Mouse (Mus musculus) mesoderm, embryonic 11.5 days (tissue): ENCODE measurements around the gene Ctf2.

ENCODE experiments used
- DNase-seq: peaks from one replicate; pipeline ENCODE4 v3.0.0-alpha.2; 2012; ENCODE audit warnings: low read depth, low spot score

Ctf2 gene

GRCm38 (mm10) chr7:127760478-127760877, 28.5 kb upstream of the Ctf2 start:
- no peak for DNase-seq

- DNase-seq, result no peak
Observed at GRCm38 (mm10) chr7:127759716-127760115, 27.8 kb upstream of the Ctf2 start.

GRCm38 (mm10) chr7:127753741-127754140, 21.8 kb upstream of the Ctf2 start:
- no peak for DNase-seq

GRCm38 (mm10) chr7:127753158-127753557, 21.2 kb upstream of the Ctf2 start:
- DNase-seq, result no peak

GRCm38 (mm10) chr7:127752069-127752468, 20.1 kb upstream of the Ctf2 start:
- no peak for DNase-seq

GRCm38 (mm10) chr7:127751619-127752018, 19.7 kb upstream of the Ctf2 start:
- no peak for DNase-seq

GRCm38 (mm10) chr7:127750131-127751127, 18.5 kb upstream of the Ctf2 start:
- DNase-seq, result no peak

- DNase-seq, result no peak
Observed at GRCm38 (mm10) chr7:127748235-127748560, 16.2 kb upstream of the Ctf2 start.

GRCm38 (mm10) chr7:127747559-127748234, 15.7 kb upstream of the Ctf2 start:
- no peak for DNase-seq

- peak; percentile 59 for DNase-seq
Observed at GRCm38 (mm10) chr7:127746494-127747491, 14.8 kb upstream of the Ctf2 start.

GRCm38 (mm10) chr7:127745652-127746493, 13.9 kb upstream of the Ctf2 start:
- peak; percentile 98 for DNase-seq

- peak; percentile 95 for DNase-seq
Observed at GRCm38 (mm10) chr7:127745251-127745651, 13.3 kb upstream of the Ctf2 start.

GRCm38 (mm10) chr7:127744366-127745045, 12.5 kb upstream of the Ctf2 start, which contains the start of gene Fbxl19:
TSS of gene Fbxl19 (plus strand) at chr7:127744543.
- DNase-seq, result peak; percentile 82

- DNase-seq, result no peak
Observed at GRCm38 (mm10) chr7:127730170-127730569, 1.8 kb downstream of the Ctf2 start.

- DNase-seq, result no peak
Observed at GRCm38 (mm10) chr7:127727898-127728297, 4.1 kb downstream of the Ctf2 start.

- DNase-seq, result no peak
Observed at GRCm38 (mm10) chr7:127725924-127726323, 6.0 kb downstream of the Ctf2 start.

GRCm38 (mm10) chr7:127725490-127725889, 6.5 kb downstream of the Ctf2 start:
- no peak for DNase-seq

- no peak for DNase-seq
Observed at GRCm38 (mm10) chr7:127719258-127719657, 12.7 kb downstream of the Ctf2 start.

GRCm38 (mm10) chr7:127718339-127718738, 13.6 kb downstream of the Ctf2 start:
- DNase-seq, result no peak

GRCm38 (mm10) chr7:127716992-127717391, 15.0 kb downstream of the Ctf2 start:
- peak; percentile 68 for DNase-seq
